Mouse (Mus musculus): ENCODE measurements around the gene Hs2st1. TPM values are rescaled to one million over a fixed set of nuclear protein-coding genes. Genes with fewer than 3 reads are reported as not detected.

The Hs2st1 gene
- polyA plus RNA-seq, 1 experiment = 20.3 TPM

GRCm38 (mm10) chr3:144435281-144435680 is 134.7 kb downstream of the Hs2st1 start:
- Histone ChIP-seq H3ac (ENCODE audit: control insufficient read depth, insufficient read length, low read depth) (no peak overlapping the region), H3K27me3 (ENCODE audit: control insufficient read depth, insufficient read depth, insufficient read length) (no peaks in the 10 kb centered on the region), H3K79me2 (ENCODE audit: control insufficient read depth, insufficient read depth) (no peaks in the 10 kb centered on the region), H3K4me3 (ENCODE audit: insufficient read depth, poor library complexity, severe bottlenecking) (no peak overlapping the region), H3K79me3 (ENCODE audit: low read depth) (peaks cover 2% of the 10 kb centered on the region), H3K36me3 (ENCODE audit: control insufficient read depth, insufficient read depth) (peaks cover 11% of the 10 kb centered on the region)
- TF ChIP-seq MYOG (IDR thresholded peaks at IDR 0.05; ENCODE audit: control insufficient read depth, extremely low read depth, insufficient read length) (no peak), CTCF (IDR thresholded peaks at IDR 0.05; ENCODE audit: control insufficient read depth, insufficient read depth, insufficient read length) (no peak)

GRCm38 (mm10) chr3:144434276-144434675 is 135.7 kb downstream of the Hs2st1 start:
- TF ChIP-seq CEBPB (IDR thresholded peaks at IDR 0.05; ENCODE audit: low read depth) (no peak), USF1 (IDR thresholded peaks at IDR 0.05; ENCODE audit: low read depth) (no peak), FOSL1 (IDR thresholded peaks at IDR 0.05; ENCODE audit: insufficient read depth, low read length, poor library complexity, severe bottlenecking) (no peak), MAX (IDR thresholded peaks at IDR 0.05) (no peak), CTCF (IDR thresholded peaks at IDR 0.05; ENCODE audit: control insufficient read depth, insufficient read depth, insufficient read length) (no peak), MYOG (IDR thresholded peaks at IDR 0.05; ENCODE audit: control insufficient read depth, extremely low read depth, insufficient read length) (no peak), MYOD1 (IDR thresholded peaks at IDR 0.05; ENCODE audit: control insufficient read depth, insufficient read length, low read depth) (no peak)
- H3K27me3 ChIP-seq (ENCODE audit: control insufficient read depth, insufficient read depth, insufficient read length) = no peaks in the 10 kb centered on the region
- no peaks in the 10 kb centered on the region for H3K79me2 ChIP-seq (ENCODE audit: control insufficient read depth, insufficient read depth)
- H3K4me3 ChIP-seq (ENCODE audit: insufficient read depth, poor library complexity, severe bottlenecking) = no peak overlapping the region
- H3K36me3 ChIP-seq (ENCODE audit: control insufficient read depth, insufficient read depth) = peaks cover 11% of the 10 kb centered on the region
- no peaks in the 10 kb centered on the region for H3K79me3 ChIP-seq (ENCODE audit: low read depth)
- no peak overlapping the region for H3ac ChIP-seq (ENCODE audit: control insufficient read depth, insufficient read length, low read depth)

- TF ChIP-seq USF1 (IDR thresholded peaks at IDR 0.05; ENCODE audit: low read depth) = no peak
- TF ChIP-seq FOSL1 (IDR thresholded peaks at IDR 0.05; ENCODE audit: insufficient read depth, low read length, poor library complexity, severe bottlenecking) = no peak
- TF ChIP-seq CEBPB (IDR thresholded peaks at IDR 0.05; ENCODE audit: low read depth) = no peak
- no peak for TF ChIP-seq MAX (IDR thresholded peaks at IDR 0.05)
- TF ChIP-seq MYOG (IDR thresholded peaks at IDR 0.05; ENCODE audit: control insufficient read depth, extremely low read depth, insufficient read length) = no peak
- no peak for TF ChIP-seq MYOD1 (IDR thresholded peaks at IDR 0.05; ENCODE audit: control insufficient read depth, insufficient read length, low read depth)
- no peak for TF ChIP-seq CTCF (IDR thresholded peaks at IDR 0.05; ENCODE audit: control insufficient read depth, insufficient read depth, insufficient read length)
- no peak overlapping the region for H3K4me3 ChIP-seq (ENCODE audit: insufficient read depth, poor library complexity, severe bottlenecking)
- H3K36me3 ChIP-seq (ENCODE audit: control insufficient read depth, insufficient read depth) = peaks cover 11% of the 10 kb centered on the region
- no peak overlapping the region for H3ac ChIP-seq (ENCODE audit: control insufficient read depth, insufficient read length, low read depth)
- H3K79me3 ChIP-seq (ENCODE audit: low read depth) = no peaks in the 10 kb centered on the region
- no peaks in the 10 kb centered on the region for H3K27me3 ChIP-seq (ENCODE audit: control insufficient read depth, insufficient read depth, insufficient read length)
- no peaks in the 10 kb centered on the region for H3K79me2 ChIP-seq (ENCODE audit: control insufficient read depth, insufficient read depth)
Observed at GRCm38 (mm10) chr3:144433039-144433438, 136.9 kb downstream of the Hs2st1 start.

- TF ChIP-seq MYOG (IDR thresholded peaks at IDR 0.05; ENCODE audit: control insufficient read depth, extremely low read depth, insufficient read length) = no peak
- no peak for TF ChIP-seq MYOD1 (IDR thresholded peaks at IDR 0.05; ENCODE audit: control insufficient read depth, insufficient read length, low read depth)
- TF ChIP-seq FOSL1 (IDR thresholded peaks at IDR 0.05; ENCODE audit: insufficient read depth, low read length, poor library complexity, severe bottlenecking) = no peak
- no peak for TF ChIP-seq CEBPB (IDR thresholded peaks at IDR 0.05; ENCODE audit: low read depth)
- no peak for TF ChIP-seq USF1 (IDR thresholded peaks at IDR 0.05; ENCODE audit: low read depth)
- TF ChIP-seq MAX (IDR thresholded peaks at IDR 0.05) = no peak
- no peak for TF ChIP-seq CTCF (IDR thresholded peaks at IDR 0.05; ENCODE audit: control insufficient read depth, insufficient read depth, insufficient read length)
Observed at GRCm38 (mm10) chr3:144432143-144432577, 137.8 kb downstream of the Hs2st1 start.

GRCm38 (mm10) chr3:144428514-144429431 is 141.2 kb downstream of the Hs2st1 start:
- Histone ChIP-seq H3ac (ENCODE audit: control insufficient read depth, insufficient read length, low read depth) (no peak overlapping the region), H3K4me3 (ENCODE audit: insufficient read depth, poor library complexity, severe bottlenecking) (no peak overlapping the region)

More at GRCm38 (mm10) chr3:144432143-144432577, 137.8 kb downstream of the Hs2st1 start:
- H3K79me2 ChIP-seq (ENCODE audit: control insufficient read depth, insufficient read depth) = no peaks in the 10 kb centered on the region
- no peaks in the 10 kb centered on the region for H3K79me3 ChIP-seq (ENCODE audit: low read depth)
- no peaks in the 10 kb centered on the region for H3K27me3 ChIP-seq (ENCODE audit: control insufficient read depth, insufficient read depth, insufficient read length)
- peaks cover 11% of the 10 kb centered on the region for H3K36me3 ChIP-seq (ENCODE audit: control insufficient read depth, insufficient read depth)
- no peak overlapping the region for H3ac ChIP-seq (ENCODE audit: control insufficient read depth, insufficient read length, low read depth)
- no peak overlapping the region for H3K4me3 ChIP-seq (ENCODE audit: insufficient read depth, poor library complexity, severe bottlenecking)

More at GRCm38 (mm10) chr3:144428514-144429431, 141.2 kb downstream of the Hs2st1 start:
- Histone ChIP-seq H3K36me3 (ENCODE audit: control insufficient read depth, insufficient read depth) (peaks cover 7% of the 10 kb centered on the region), H3K79me2 (ENCODE audit: control insufficient read depth, insufficient read depth) (no peaks in the 10 kb centered on the region), H3K79me3 (ENCODE audit: low read depth) (no peaks in the 10 kb centered on the region), H3K27me3 (ENCODE audit: control insufficient read depth, insufficient read depth, insufficient read length) (no peaks in the 10 kb centered on the region)
- no peak for TF ChIP-seq MYOG (IDR thresholded peaks at IDR 0.05; ENCODE audit: control insufficient read depth, extremely low read depth, insufficient read length)
- TF ChIP-seq CTCF (IDR thresholded peaks at IDR 0.05; ENCODE audit: control insufficient read depth, insufficient read depth, insufficient read length) = no peak
- TF ChIP-seq FOSL1 (IDR thresholded peaks at IDR 0.05; ENCODE audit: insufficient read depth, low read length, poor library complexity, severe bottlenecking) = no peak
- no peak for TF ChIP-seq USF1 (IDR thresholded peaks at IDR 0.05; ENCODE audit: low read depth)
- TF ChIP-seq MYOD1 (IDR thresholded peaks at IDR 0.05; ENCODE audit: control insufficient read depth, insufficient read length, low read depth) = no peak
- TF ChIP-seq CEBPB (IDR thresholded peaks at IDR 0.05; ENCODE audit: low read depth) = no peak
- TF ChIP-seq MAX (IDR thresholded peaks at IDR 0.05) = no peak

Measured in C2C12 (cell line).